Mouse (Mus musculus) ovary, postnatal 10 days (tissue): ENCODE measurements around the gene Ylpm1.

Source experiments
- DNase-seq: peaks from one replicate; pipeline ENCODE4 v3.0.0; 2022; ENCODE audit warnings: low spot score

Gene Ylpm1

DNA sequence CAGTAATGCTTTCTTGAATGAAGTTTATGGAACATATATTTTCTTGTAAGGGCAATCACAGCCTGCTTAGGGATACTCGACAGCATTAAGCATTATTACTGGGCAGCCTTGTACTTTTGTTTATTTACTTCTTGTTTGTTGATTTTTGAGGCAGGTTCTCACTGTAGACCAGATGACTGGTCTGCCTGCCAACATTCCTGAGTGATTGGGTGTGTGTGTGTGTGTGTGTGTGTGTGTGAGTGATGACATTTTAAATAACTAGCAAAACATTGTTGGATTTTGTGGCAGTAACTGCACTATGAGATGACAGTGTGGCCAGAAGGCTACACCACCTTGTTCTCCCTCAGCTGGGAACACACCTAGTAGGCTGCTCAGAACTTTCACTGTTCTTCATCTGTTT lies 13.7 kb downstream of the Ylpm1 start:
- DNase-seq, result no peak

DNA sequence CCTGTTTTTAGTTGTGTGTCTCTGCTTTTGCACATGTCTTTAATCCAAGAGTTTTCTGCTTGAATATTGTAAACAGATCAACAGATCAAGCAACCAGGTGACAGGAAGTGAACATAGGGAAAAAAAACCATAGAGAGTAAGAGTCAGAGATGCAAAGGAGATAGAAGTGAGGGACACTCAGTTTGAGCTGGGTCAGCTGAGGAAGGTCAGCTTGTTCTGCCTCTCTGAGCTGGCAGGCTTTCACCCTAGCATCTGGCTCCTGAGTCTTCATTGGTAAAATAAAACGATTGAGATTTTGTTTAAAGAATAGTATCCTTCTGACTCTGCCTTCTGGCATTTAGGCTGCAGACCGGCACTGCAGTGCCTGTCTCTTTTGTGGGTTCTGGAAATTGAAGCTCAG lies 14.4 kb downstream of the Ylpm1 start:
- DNase-seq, result no peak

DNA sequence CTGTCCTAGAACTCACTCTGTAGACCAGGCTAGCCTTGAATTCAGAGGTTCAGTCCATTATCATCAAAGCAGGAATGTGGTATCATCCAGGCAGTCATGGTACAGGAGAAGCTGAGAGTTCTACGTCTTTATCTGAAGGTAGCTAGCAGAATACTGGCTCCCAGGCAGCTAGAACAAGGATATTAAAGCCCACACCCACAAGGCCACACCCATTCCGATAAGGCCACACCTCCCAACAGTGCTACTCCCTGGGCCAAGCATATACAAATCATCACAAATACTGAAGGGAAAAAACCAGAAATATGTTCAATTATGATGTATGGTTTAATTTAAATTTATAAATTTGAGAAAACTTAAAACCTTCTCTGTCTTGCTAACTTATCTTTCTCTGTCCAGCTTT lies 16.1 kb downstream of the Ylpm1 start:
- no peak for DNase-seq

DNA sequence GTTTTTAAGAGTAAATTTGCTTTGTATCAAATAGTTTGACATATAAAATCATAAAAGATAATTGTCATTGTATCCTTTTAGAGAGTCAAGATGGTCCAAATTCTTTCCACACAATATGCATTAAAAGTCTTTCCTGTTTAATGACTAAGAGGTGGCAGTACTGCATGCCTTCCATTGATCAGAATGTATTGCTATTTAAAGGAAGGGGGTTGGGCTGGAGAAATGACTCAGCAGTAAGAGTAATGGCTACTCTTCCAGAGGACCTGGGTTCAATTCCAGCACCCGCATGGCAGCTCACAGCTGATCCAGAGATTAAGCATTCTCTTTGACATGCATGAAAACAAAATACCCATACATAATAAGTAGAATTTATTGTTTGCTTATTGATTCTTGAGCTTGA lies 25.9 kb downstream of the Ylpm1 start:
- DNase-seq, result no peak

DNA sequence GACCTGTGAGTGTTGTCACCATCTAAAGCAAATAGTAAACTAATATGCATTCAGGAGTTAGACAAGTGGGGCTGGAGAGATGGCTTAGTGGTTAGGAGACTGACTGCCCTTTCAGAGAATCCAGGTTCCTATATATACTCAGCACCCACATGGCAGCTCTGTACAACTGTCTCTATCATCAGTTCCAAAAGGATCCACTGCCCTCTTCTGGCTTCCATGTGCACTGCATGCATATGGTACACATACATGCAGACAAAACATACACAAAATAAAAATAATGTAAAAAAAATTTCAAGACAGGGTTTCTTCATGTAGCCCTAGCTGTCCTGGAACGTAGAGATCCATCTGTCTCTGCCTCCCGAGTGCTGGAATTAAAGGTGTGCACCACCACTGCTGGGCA lies 36.6 kb downstream of the Ylpm1 start:
- DNase-seq, result no peak

DNA sequence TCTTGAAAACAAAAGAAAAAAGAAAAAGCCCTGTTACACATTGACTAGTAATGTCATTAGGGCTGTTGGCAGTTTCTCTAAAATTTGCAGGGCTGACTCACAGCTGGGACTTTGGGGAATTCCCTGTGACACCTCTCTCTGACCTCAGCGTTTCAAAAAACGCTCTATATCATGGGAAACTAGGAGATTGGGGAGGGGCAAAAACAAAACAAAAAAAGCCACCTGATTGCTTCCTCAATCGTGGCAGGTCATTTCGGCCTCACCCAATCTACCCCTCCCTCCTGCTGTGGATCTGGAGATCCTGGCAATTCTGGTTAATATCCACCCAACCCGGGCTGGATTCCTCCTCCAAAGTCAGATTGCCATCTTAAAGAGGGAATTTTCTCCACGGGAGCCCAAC lies 55.1 kb downstream of the Ylpm1 start:
- no peak for DNase-seq

DNA sequence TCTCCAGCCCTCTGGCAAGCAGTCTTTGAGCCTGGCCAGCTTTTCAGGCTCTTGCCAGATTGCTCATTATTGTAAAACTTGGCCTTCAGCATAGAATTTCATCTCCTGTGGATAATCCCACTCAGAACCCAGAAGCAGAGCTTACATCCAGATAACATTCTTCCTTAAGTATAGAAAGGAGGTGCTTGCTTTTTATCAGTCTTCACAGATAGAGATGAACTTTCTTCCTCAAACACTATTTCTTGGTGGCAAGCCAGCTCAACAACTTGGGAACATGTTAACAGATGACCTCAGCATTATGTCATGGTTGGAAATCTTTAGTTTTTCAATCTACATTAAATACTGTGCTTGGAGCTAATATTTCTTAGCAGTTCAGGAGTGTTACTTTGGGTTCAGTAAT lies 74.9 kb downstream of the Ylpm1 start:
- no peak for DNase-seq

DNA sequence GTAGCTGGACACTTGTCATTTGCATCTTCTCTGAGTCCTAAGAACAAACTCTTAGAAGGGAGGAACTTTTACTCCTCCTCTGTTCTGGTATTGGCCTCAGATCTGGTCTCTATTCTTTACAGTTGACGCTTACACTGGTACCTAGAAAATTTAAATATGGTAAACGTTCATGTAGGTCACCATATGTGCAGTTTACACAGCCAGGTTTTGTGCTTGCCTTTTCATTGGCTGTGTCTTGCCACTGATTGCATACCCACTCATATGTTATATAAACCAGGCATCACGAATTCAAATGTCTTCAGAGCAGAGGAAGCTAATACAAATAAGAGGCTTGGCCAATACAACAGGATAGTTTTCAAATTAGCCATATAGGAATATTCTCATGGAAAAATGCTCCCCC lies 81.0 kb downstream of the Ylpm1 start:
- no peak for DNase-seq

DNA sequence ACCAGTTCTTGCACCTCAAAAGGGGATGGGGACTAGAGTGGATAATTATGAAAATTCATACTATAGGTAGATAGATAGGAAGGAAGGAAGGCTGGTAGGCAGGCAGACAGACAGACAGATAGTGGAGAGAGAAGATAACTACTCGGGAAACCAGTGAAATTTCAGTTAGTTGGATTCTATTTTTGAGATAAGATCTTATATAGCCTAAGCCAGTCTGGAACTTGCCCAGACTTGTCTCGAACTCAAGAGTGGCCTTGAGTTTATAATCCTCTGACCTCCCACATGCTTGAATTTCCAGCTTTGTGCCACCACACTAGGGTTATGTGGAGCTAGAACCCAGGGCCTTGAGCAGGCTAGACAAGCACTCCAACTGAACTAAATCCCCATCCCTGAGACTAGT lies 88.1 kb downstream of the Ylpm1 start:
- DNase-seq, result no peak

DNA sequence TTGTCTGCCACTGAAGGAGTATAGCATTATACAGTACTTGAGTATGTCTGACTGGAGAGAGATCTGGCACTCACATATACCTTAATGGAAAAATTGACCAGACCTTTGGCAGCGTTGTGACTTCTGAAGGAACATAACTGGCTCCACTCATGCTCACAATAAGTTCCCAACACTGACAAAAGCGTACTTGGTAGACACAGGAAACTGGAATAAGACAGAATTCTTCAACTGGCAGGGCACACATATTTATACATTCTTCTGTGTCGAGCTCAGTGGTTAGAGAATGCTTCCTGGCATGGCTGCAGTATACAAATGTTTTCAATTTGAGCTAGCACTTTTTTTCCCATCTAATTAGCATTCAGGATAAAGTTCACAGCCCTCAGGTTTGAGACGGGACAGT lies 88.8 kb downstream of the Ylpm1 start:
- DNase-seq, result no peak

DNA sequence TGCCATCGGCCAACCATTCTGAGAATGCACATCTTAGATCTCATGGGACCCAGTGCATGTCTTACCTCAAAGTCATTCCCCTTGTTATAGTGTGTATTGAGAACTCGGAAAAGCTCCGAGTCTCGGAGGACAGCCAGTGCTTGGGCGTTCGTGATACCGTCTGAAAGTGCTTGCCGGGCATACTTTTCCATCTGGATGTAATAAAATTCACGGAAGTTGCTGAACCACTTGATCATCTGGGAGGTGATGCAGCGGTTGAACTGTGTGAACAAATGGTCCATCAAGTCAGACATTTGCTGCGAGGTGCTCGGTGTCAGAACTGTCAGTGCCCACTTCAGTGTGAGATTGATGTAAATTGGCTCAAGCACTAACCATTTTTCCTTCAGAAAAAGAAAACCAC lies 91.7 kb downstream of the Ylpm1 start:
- DNase-seq, result no peak

DNA sequence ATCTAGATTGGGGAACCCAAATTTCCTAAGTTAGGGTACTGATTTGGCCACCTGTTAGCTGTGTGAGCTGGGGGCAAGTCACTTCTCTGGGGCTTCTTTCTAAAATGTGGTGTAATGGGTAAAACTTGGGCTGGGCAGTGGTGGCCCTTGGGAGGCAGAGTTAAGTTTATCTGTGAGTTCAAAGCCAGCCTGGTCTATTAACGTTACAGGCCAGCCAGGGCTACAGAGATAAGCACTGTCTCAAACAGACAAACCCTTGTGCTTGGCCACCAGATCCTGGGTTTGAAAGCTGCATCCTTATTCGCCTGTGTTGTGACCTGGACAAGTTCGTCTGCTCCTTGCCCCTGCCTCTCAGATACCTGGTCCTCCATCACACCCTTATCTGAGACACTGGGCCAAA lies 95.1 kb downstream of the Ylpm1 start:
- no peak for DNase-seq

DNA sequence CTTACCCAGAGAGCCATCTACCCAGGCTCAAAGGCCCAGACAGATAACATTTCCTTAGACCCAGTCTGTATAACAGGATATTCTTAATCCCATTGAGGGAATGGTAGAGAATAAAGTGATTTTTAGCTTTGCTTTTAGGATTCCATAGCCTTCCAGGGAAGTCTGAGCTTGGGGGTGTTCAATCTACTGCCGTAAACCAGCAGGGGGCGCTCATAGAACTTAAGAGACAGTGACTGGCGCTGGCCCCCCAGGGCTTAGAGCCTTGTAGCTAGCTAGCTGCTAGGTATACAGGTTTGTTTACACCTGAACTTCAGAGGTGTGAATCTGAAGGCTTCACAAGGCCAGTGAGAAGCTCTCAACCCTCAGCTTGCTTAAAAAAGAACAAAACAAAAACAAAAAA lies 96.1 kb downstream of the Ylpm1 start:
- peak; percentile 21 for DNase-seq

DNA sequence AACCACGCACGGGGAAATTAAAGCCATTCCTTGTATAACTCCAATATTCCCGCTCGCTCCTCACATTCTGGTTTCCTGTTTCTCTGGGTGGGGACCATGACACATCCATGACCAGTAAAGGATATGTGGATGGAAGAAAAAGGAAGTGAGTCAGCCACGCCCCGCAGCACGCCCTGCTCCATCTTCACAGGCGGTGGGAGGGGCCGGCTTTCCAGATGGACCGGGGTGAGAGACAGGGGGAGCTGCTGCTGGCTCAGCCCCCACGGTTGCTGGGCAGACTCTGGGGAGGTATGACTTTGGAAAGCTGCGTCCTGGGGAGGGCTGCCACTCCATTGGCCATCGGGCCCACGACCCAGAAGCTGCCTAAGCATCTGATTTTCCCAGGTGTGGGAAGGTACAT lies 97.9 kb downstream of the Ylpm1 start:
- DNase-seq, result no peak

DNA sequence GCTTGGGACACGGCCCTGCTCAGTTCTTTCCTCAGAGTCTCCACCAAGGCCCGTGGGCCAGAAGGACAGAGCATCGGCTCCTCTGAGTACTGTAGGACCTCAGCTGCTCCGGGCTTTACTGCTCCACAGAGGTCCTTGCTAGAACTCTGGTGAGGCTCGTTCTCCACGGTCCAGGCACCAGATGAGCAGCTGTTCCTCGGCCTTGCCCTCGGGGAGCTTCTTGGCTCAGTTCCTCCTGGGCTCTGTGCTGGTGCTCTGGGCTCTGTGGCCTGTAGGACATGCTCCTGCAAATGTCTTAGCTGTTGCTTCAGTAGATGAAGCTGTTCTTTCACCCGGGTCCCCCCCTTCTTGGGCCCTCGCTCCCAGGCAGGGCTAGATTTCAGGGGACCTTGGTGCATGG lies 98.6 kb downstream of the Ylpm1 start:
- no peak for DNase-seq

DNA sequence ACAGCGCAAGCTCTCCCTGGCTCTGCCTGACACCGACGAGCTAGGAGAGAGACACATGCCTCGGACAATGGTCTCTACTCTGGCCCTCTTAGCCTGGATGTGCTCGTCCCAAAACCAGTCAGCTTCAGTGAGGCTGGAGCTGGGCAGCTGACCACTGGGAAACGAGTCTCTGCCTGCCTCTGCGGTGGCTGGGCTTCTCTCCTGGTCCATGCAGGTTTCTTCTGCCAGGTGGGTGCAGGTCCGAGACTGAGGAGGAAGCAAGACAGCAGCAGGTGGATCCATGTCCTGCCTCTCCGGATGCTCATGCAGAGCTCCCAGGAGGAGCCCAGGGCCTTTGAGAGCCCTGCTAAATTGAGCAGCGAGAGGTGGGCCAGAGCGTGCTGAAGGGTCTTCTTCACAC lies 99.0 kb downstream of the Ylpm1 start:
- DNase-seq, result no peak

DNA sequence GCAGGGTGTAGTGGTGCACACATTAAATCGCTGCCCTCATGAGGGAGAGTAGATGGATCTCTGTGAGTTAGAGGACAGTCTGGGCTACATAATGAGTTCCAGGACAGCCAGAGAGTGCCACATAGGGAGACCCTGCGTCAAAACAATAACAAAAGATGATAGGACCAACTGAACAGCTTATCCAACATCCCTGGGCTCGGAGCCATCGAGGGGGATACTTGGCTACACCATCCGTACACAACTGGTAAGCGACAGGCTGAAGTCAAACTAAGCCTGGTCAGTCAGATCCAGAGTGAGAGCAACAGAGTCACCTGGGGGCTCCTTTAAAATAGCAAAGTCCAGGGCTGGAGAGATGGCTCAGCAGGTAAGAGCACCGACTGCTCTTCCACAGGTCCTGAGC lies 99.7 kb downstream of the Ylpm1 start:
- DNase-seq, result no peak

DNA sequence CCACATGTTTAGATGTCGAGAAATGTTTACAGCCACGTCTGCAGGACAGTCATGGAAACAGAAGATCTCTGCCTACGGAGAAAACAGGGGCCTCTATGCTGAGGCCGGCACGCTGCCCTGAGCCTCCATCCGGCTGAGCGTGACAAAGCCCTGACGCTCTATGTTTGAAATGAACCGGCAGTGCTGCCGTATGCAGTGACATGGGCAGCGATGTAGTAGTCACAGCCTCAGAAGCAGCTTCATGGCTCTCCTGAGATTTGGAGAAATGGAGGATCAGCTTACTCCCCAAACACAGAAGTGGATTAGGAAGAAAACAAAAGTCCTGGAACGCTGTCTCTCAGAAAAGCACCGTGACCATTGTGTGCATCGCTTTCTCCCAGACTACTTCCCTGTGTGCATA lies 104.9 kb downstream of the Ylpm1 start:
- no peak for DNase-seq

DNA sequence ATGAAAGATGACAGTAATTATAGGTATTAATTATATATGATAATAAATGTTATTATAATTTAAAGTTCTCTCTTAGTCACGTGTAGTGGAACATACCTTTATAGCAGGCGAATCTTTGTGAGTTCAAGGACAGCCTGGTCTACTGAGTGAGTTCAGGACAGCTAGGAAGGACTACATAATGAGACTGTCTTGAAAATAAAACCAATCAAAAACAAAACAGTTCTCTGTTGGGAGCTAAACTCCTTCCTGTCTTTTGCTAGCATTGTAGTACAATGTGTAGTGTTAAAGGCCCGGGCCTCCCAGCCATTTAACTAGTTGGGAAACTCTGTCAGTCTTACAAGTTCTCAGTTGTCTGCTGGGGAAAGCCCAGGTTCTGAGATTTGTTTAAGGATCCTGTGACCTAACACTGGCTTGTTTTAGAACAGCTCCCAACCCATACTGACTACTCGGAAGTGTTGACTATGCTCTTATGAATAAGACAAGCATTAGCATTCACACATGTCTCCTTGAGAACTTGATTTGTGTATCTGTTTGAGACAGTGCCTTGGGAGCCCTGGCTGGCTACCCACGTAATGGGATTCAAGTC lies 105.5 kb downstream of the Ylpm1 start:
- no peak for DNase-seq

DNA sequence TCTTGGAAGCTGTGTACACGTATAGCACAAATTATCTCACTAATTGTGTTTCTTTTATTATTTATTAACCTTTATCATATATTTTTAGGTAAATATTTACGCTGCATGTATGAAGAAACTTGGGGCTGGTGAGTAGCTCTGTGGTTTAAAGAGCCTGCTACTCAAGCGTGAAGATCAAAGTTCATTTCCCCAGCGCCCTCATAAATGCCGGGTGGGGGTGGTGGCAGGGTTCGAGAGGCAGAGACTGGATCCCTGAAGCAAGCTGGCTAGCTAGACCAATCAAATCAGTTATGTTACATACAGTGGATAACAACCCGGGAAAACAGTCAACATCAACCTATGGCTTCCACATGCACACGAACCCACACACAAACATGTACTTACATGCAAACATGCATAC lies 107.0 kb downstream of the Ylpm1 start:
- DNase-seq, result no peak

DNA sequence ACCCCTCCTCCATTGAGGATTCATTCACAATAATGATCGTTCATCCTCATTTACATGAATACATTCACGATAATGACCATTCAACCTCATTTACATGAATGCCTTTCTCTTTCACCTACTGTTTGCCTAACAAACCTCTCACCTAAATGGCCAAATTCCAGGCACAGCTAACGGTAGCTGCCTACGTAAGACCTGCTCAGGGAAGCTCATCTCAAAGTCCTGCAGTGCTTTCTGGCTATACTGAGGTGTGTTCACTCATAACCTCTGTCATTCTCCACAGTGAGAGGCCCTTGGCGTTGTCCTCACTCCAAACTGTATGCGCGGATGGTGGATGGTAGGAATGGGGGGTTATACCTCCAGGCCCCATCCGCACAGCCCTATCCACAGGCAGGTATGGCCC lies 108.7 kb downstream of the Ylpm1 start:
- DNase-seq, result no peak

DNA sequence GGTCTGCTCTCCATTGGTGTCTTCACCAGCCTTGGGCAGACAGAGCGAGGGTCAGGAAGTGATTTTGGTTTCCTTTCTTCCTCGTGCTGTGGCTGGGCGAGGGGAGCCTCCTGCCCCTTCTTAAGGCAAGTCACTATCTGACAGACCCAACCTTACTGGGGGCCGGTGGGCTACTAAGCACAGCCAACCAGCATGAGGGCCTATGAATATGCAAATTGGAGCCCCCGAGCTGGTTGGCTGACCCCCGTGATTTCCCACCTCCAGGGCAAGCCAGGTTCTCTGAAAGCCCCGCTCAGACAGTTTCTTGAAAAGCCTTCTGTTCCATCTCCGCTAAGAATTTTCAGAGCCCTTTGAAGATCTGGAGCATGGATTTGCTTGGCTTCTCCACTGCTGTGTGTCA lies 110.2 kb downstream of the Ylpm1 start:
- DNase-seq, result no peak

DNA sequence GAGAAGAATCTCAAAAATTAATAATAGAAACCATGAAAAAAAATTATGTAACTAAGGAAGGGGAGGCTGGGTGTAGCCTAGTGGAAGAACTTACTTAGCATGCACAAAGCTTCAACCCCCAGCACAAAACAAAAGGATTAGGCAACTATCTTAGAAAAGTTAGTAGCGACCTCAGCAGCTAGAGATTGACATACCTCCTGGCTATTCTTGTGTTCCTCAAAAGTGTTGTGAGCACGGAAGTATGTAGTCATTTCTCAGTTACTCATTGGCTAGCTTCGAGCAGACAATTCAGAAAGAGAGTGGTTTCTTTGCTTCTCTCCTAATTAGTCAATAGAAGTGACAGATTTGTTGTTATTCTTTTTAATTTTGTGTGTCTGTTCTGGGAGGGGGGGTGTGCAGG lies 112.5 kb downstream of the Ylpm1 start:
- no peak for DNase-seq

DNA sequence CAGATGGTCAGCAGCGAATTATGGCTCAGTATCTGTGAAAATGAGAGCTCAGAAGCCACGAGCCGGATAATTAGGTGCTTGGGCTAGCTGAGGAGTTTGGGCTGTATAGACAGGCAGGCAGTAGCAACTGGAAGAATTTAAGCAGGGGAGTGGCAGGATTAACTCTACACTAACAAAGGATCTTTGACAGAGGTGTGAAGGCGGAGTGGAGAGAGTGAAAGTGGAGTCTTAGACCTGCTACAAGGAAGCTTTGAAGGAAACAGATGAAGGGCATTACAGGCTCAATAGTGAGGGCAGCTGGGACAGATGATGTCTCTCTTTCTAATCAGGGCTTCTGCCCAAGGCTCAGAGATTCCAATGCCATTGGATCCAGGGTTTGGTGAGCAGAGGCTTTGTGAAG lies 113.3 kb downstream of the Ylpm1 start:
- no peak for DNase-seq

DNA sequence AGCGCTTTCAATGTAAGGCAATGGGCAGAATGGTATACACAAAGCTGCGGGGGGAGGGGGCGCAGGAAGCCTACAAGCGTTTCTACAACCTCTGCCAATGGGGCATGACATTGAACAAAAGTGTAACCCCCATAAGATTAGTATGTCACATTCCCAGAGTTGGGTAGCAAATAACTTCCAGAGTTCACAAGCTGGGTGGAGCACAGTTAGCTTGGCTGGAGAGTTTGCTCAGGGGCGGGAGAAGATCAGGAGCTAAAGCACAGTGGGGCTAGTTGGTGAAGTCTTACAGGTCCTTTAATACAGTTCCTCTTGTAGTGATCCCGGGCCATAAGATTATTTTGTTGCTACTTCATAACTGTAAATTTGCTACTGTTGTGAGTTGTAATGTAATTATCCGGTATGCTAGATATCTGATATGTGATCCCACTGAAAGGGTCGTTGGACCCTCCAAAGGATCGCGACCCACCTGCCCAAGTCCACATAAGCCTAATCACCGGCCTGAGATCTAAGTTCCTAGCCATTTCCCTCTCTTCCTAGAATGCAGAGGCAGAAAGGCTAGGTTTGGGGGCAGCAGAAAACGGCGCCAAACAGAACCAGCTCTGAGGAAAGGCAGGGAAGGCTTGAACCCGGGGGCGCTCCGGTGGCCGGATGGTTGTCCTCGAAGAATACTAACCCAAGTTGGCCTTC lies 114.0 kb downstream of the Ylpm1 start:
- no peak for DNase-seq
